Comparison of ENCODE assay signal across 8 mouse cellular contexts in genomic region chr19:6497150-6497801, GRCm38 (mm10). TPM values are rescaled to one million over a fixed set of nuclear protein-coding genes. Genes with fewer than 3 reads are reported as not detected.
A peak's percentile ranks its signal among the peaks of the same experiment; 100 is the strongest.
DNase-seq lines count a peak whose midpoint lies in the region; ATAC-seq and TF ChIP-seq lines count a peak whose summit lies in the region.

No protein-coding gene starts in this region.

- no peaks in the 10 kb centered on the region for H3K9me3 ChIP-seq in megakaryocyte, embryonic 14.5 days
- H3K9me3 ChIP-seq in hindbrain, embryonic 13.5 days: no peaks in the 10 kb centered on the region
- no peaks in the 10 kb centered on the region for H3K9me3 ChIP-seq in limb, embryonic 12.5 days

- peak overlapping the region; percentile 100 for H3K9ac ChIP-seq in hindbrain, embryonic 13.5 days
- H3K9ac ChIP-seq in limb, embryonic 12.5 days (replicated peaks): peak overlapping the region; percentile 58

- peak overlapping the region; percentile 98 for H3K27ac ChIP-seq in hindbrain, embryonic 13.5 days
- no peak overlapping the region for H3K27ac ChIP-seq in limb, embryonic 12.5 days
- H3K27ac ChIP-seq in olfactory bulb, adult 2 months (ENCODE audit: insufficient read depth, low read depth, low read length): peak overlapping the region; percentile 70

- 0% methylated on average over 11 of the region's 39 CpGs for WGBS in hindbrain, embryonic 13.5 days
- 2% methylated on average over 23 of the region's 39 CpGs for WGBS in limb, embryonic 12.5 days
- WGBS in olfactory bulb, adult 2 months: 0% methylated on average over 35 of the region's 39 CpGs

- no peak for TF ChIP-seq POLR2A in olfactory bulb, adult 2 months (IDR thresholded peaks at IDR 0.05; ENCODE audit: insufficient read depth, low read depth, low read length)

- peak; percentile 83 for DNase-seq in embryo, embryonic 11 days
- no peak for DNase-seq in ovary, adult 18-20 months (ENCODE audit: low spot score)

- peaks cover 97% of the 10 kb centered on the region for H3K27me3 ChIP-seq in megakaryocyte, embryonic 14.5 days (replicated peaks)
- peaks cover 9% of the 10 kb centered on the region; the same call in 1 of the 2 replicates for H3K27me3 ChIP-seq in hindbrain, embryonic 13.5 days
- peaks cover 100% of the 10 kb centered on the region for H3K27me3 ChIP-seq in limb, embryonic 12.5 days

- peak overlapping the region; percentile 94 for H3K4me2 ChIP-seq in hindbrain, embryonic 13.5 days
- H3K4me2 ChIP-seq in limb, embryonic 12.5 days: peak overlapping the region; percentile 80

- H3K36me3 ChIP-seq in megakaryocyte, embryonic 14.5 days (replicated peaks; ENCODE audit: low read length): no peaks in the 10 kb centered on the region
- no peaks in the 10 kb centered on the region for H3K36me3 ChIP-seq in hindbrain, embryonic 13.5 days
- no peaks in the 10 kb centered on the region for H3K36me3 ChIP-seq in limb, embryonic 12.5 days

- peaks cover 16% of the 10 kb centered on the region for H3K4me1 ChIP-seq in megakaryocyte, embryonic 14.5 days
- H3K4me1 ChIP-seq in hindbrain, embryonic 13.5 days (replicated peaks): peaks cover 78% of the 10 kb centered on the region
- peaks cover 22% of the 10 kb centered on the region for H3K4me1 ChIP-seq in limb, embryonic 12.5 days (replicated peaks)
- peaks cover 46% of the 10 kb centered on the region for H3K4me1 ChIP-seq in olfactory bulb, adult 2 months (ENCODE audit: control insufficient read depth, insufficient read depth, low read length)

- TF ChIP-seq CTCF in olfactory bulb, adult 2 months (IDR thresholded peaks at IDR 0.05; ENCODE audit: insufficient read depth, low read depth, low read length): no peak

- no peak for ATAC-seq in megakaryocyte, adult 5-6 weeks (ENCODE audit: poor library complexity, severe bottlenecking)
- ATAC-seq in hindbrain, embryonic 13.5 days (ENCODE audit: low FRiP score): peak; percentile 69
- no peak for ATAC-seq in limb, embryonic 12.5 days (ENCODE audit: insufficient number of reproducible peaks, insufficient read depth, low FRiP score, low TSS enrichment, low read depth)
- ATAC-seq in megakaryocyte-erythroid progenitor cell, adult 5-6 weeks (replicated peaks; ENCODE audit: low FRiP score, low TSS enrichment, poor library complexity, severe bottlenecking): no peak

- peak overlapping the region; percentile 23 for H3K4me3 ChIP-seq in megakaryocyte, embryonic 14.5 days (replicated peaks)
- H3K4me3 ChIP-seq in hindbrain, embryonic 13.5 days: peak overlapping the region; percentile 91
- H3K4me3 ChIP-seq in limb, embryonic 12.5 days (replicated peaks): peak overlapping the region; percentile 49
- peak overlapping the region; percentile 93 for H3K4me3 ChIP-seq in olfactory bulb, adult 2 months (ENCODE audit: insufficient read depth, low read depth, low read length)

RNA-seq across cellular contexts. Expression of gene Slc22a12, which starts 45.6 kb away (rescaled TPM):
- not detected in 2 replicates for polyA plus RNA-seq in megakaryocyte, embryonic 14.5 days (2012; ENCODE audit: insufficient read depth, low replicate concordance)
- not detected in 2 replicates for total RNA-seq in megakaryocyte, adult 5-6 weeks (2015)
- not detected in 2 replicates for total RNA-seq in megakaryocyte, adult 5-6 weeks (2017)
- polyA plus RNA-seq in hindbrain, embryonic 13.5 days (2015; fragmentation: Nextera tagmentation; extraction: Ambion mirVana): 0.10 and 0.23 TPM in 2 replicates
- not detected in 2 replicates for polyA plus RNA-seq in limb, embryonic 12.5 days (2016; fragmentation: Nextera tagmentation; extraction: Ambion mirVana)
- polyA plus RNA-seq in olfactory bulb, adult 2 months (2012; ENCODE audit: insufficient read depth, insufficient read length, low replicate concordance, missing spikeins): not detected in 2 replicates
- not detected in 2 replicates for total RNA-seq in megakaryocyte-erythroid progenitor cell, adult 5-6 weeks (2014; fragmentation: Nextera tagmentation)
- total RNA-seq in megakaryocyte-erythroid progenitor cell, adult 5-6 weeks (2017): not detected in 2 replicates

Comparison
In these comparisons a context has a peak if more than half of its experiments do, and no peak if none do; other contexts are left out.
1. H3K4me3 ChIP-seq: peak in every context shown above with its lines; median percentile 93 in olfactory bulb, adult 2 months; 91 in hindbrain, embryonic 13.5 days; 49 in limb, embryonic 12.5 days; 23 in megakaryocyte, embryonic 14.5 days.